Mouse (Mus musculus): ENCODE data around the gene Zfp994. TPM values are rescaled to one million over a fixed set of nuclear protein-coding genes. Genes with fewer than 3 reads are reported as not detected.
"Not testable (repeated sequence)": the region's sequence is repeated elsewhere in the genome, so short reads cannot be mapped to it uniquely, and the experiment has no call there.

The Zfp994 gene
- 5.7 TPM for polyA plus RNA-seq (2021)

DNA sequence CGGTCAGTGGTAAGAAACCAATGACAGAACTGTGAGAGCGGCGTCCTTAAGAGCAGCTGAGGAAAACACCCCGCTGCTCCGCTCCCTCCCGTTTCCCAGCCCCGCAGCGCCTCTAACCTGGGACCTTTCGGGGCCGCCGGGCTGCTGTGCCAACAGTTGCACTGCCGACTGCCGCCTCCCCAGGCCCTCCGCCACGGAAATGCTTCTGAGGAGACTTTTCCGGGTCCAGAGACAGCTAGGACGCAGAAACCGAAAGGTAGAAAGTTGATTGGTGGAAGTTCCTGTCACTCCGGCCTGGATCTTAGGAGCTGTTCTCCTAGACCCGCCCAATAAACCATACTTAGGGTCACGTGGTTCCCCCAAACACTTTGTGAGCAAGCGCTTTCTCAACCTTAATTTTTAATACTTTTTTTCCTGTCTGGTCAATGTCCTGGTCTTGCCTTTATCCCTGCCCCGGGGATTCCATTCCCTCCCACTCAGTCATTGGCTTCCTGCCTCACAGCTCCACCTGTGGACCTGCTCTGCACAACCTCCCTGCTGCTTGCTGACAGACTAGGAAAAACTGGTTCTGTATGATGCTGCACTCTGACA lies at the start of gene Zfp994:
Gene Zfp994, minus strand, starts transcription at position 195 of the 591 bp plus-strand sequence.
- POLR2A ChIA-PET; H3K27me3 ChIP-seq; in situ Hi-C loops (cut with MboI; ENCODE audit: low pct_unique_long_range_greater_than_20kb); CTCF ChIA-PET: not testable (repeated sequence)
- peak; percentile 100 for ATAC-seq
- DNase-seq (ENCODE audit: low read depth, low spot score) = peak; percentile 88

DNA sequence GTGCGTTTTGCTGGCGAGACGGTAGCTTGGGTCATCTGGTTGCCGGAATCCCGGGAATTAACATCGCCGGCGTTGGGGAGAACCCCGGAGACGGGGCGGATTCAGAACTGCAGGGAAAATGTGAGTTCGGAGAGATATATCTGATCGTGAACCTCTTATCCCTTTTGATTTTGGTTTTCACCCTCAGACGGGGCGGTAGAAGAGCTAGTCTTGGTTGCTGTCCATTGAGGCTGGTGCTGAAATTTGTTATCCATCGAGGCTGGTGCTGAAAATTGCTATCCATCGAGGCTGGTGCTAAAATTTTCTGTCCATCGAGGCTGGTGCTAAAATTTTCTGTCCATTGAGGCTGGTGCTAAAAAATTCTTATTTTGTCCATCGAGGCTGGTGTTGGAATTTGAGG lies 5.3 kb upstream of the Zfp994 start:
- POLR2A ChIA-PET; H3K27me3 ChIP-seq; in situ Hi-C loops (cut with MboI; ENCODE audit: low pct_unique_long_range_greater_than_20kb); DNase-seq (ENCODE audit: low read depth, low spot score); ATAC-seq; CTCF ChIA-PET: not testable (repeated sequence)

DNA sequence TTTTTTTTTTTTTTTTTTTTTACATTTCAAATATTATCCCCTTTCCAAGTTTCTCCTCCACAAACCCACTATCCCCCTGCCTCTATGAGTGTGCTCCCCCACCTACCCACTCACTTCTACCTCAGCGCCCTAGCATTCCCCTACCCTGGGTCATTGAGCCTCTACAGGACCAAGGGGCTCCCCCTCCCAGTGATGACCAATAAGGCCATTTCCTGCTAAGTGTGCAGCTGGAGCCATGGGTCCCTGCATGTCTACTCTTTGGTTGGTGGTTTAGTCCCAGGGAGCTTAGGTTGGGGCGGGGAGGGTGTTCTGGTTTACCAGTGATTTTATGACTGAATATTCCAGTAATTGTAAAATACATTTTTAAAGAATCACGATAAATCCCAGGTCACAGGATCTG lies 401 bp downstream of the Zfp994 start:
- CTCF ChIA-PET; in situ Hi-C loops (cut with MboI; ENCODE audit: low pct_unique_long_range_greater_than_20kb); POLR2A ChIA-PET; H3K27me3 ChIP-seq; DNase-seq (ENCODE audit: low read depth, low spot score): not testable (repeated sequence)
- ATAC-seq = peak; percentile 83

DNA sequence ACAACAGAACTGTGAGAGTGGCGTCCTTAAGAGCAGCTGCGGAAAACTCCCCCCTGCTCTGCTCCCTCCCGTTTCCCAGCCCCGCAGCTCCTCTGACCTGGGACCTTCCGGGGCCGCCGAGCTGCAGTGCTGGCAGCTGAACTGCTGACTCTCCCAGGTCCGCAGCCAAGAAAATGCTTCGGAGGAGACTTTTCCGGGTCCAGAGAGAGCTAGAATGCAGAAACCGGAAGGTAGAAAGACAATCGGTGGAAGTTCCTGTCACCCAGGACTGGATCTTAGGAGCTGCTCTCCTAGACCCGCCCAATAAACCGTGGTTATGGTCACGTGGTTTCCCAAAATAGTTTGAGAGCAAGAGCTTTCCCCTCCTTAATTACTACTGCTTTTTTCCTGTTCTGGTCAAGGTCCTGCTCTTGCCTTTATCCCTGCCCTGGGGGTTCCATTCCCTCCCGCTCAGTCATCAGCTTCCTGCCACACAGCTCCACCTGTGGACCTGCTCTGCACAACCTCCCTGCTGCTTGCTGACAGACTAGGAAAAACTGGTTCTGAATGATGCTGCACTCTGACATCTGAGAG lies 59.6 kb downstream of the Zfp994 start, which contains the start of gene Zfp947:
Gene Zfp947, minus strand, starts transcription at position 469 of the 573 bp plus-strand sequence.
- ATAC-seq = peak; percentile 76
- POLR2A ChIA-PET; DNase-seq (ENCODE audit: low read depth, low spot score); CTCF ChIA-PET; H3K27me3 ChIP-seq; in situ Hi-C loops (cut with MboI; ENCODE audit: low pct_unique_long_range_greater_than_20kb): not testable (repeated sequence)

DNA sequence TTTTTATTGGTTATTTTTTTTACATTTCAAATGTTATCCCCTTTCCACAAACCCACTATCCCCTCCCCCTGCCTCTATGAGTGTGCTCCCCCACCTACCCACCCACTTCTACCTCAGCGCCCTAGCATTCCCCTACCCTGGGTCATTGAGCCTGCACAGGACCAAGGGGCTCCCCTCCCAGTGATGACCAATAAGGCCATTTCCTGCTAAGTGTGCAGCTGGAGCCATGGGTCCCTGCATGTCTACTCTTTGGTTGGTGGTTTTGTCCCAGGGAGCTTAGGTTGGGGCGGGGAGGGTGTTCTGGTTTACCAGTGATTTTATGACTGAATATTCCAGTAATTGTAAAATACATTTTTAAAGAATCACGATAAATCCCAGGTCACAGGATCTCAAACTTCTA lies 60.1 kb downstream of the Zfp994 start:
- H3K27me3 ChIP-seq; in situ Hi-C loops (cut with MboI; ENCODE audit: low pct_unique_long_range_greater_than_20kb); POLR2A ChIA-PET; CTCF ChIA-PET; DNase-seq (ENCODE audit: low read depth, low spot score): not testable (repeated sequence)
- ATAC-seq = peak; percentile 71

DNA sequence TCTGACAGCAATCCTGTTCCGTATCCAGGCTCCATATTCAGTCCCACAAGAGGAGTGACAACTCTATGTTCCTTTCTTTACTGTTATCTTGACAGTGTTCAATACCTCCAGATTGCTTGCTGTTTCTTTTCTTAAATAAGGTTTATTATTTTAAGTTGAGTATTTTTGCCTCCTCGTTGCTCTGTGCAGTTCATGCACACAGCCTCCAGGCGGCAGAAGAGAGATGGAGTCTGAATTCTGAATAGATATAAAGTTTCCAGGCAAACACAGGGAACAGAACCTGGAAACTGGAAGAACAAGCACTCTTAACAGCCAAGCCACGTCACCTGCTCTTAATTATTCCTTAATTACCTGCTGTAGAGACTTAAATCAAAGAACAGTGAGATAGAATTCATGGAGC lies 71.5 kb downstream of the Zfp994 start:
- H3K27me3 ChIP-seq; CTCF ChIA-PET; ATAC-seq; DNase-seq (ENCODE audit: low read depth, low spot score); POLR2A ChIA-PET; in situ Hi-C loops (cut with MboI; ENCODE audit: low pct_unique_long_range_greater_than_20kb): not testable (repeated sequence)
- TF ChIP-seq CTCF (IDR thresholded peaks at IDR 0.05) = peak; percentile 27

Other genes with a start within 250 kb of the Zfp994 start
- 0.55 TPM for gene Zfp947, start 59.4 kb downstream of the Zfp994 start, polyA plus RNA-seq (2021)
- gene CT030661.1, start 89.2 kb upstream of the Zfp994 start, polyA plus RNA-seq (2021) = 11.7 TPM
- gene Zfp944, start 135.8 kb upstream of the Zfp994 start, polyA plus RNA-seq (2021) = 11.0 TPM
- 4.9 TPM for gene Zfp758, start 135.8 kb upstream of the Zfp994 start, polyA plus RNA-seq (2021)
- 13.5 TPM for gene Zfp946, start 198.6 kb upstream of the Zfp994 start, polyA plus RNA-seq (2021)